In genomic region chr11:71224614-71225013, GRCm38 (mm10) we compare ENCODE assay signal across 13 mouse cellular contexts. TPM values are rescaled to one million over a fixed set of nuclear protein-coding genes. Genes with fewer than 3 reads are reported as not detected.
DNase-seq lines count a peak whose midpoint lies in the region; ATAC-seq and TF ChIP-seq lines count a peak whose summit lies in the region.
"Had no signal": no experiment of that assay in that cellular context is flagged by ENCODE, and none has a peak within 500 bp of the region (broad histone marks: within the 10 kb centered on the region; RNA-seq: fewer than 3 reads in every experiment).

No protein-coding gene starts in this region.

- H3K4me3 ChIP-seq in hindbrain, postnatal 0 days (ENCODE audit: low read length) = no peak overlapping the region
- no peak overlapping the region for H3K4me3 ChIP-seq in hindbrain, embryonic 14.5 days (replicated peaks; ENCODE audit: low read length)
- no peak overlapping the region for H3K4me3 ChIP-seq in lung, embryonic 14.5 days (ENCODE audit: low read depth, low read length)
- H3K4me3 ChIP-seq: embryonic facial prominence, embryonic 15.5 days; limb, embryonic 12.5 days had no signal

- no peaks in the 10 kb centered on the region for H3K9me3 ChIP-seq in hindbrain, postnatal 0 days (ENCODE audit: low read length)
- no peaks in the 10 kb centered on the region for H3K9me3 ChIP-seq in hindbrain, embryonic 14.5 days (ENCODE audit: control insufficient read depth, low read length)
- H3K9me3 ChIP-seq in lung, embryonic 14.5 days (ENCODE audit: low read depth, low read length) = no peaks in the 10 kb centered on the region
- H3K9me3 ChIP-seq: embryonic facial prominence, embryonic 15.5 days; limb, embryonic 12.5 days had no signal

- WGBS in hindbrain, postnatal 0 days = 75% methylated on average over 2 of the region's 2 CpGs
- 79% methylated on average over 2 of the region's 2 CpGs for WGBS in hindbrain, embryonic 14.5 days
- WGBS in lung, embryonic 14.5 days = 68% methylated on average over 2 of the region's 2 CpGs

- no peaks in the 10 kb centered on the region for H3K4me1 ChIP-seq in hindbrain, postnatal 0 days (ENCODE audit: insufficient read depth, low read length)
- H3K4me1 ChIP-seq in hindbrain, embryonic 14.5 days (replicated peaks; ENCODE audit: control insufficient read depth, insufficient read depth, low read length) = no peaks in the 10 kb centered on the region
- no peaks in the 10 kb centered on the region for H3K4me1 ChIP-seq in lung, embryonic 14.5 days (ENCODE audit: insufficient read depth)
- H3K4me1 ChIP-seq: embryonic facial prominence, embryonic 15.5 days; limb, embryonic 12.5 days had no signal

- H3K36me3 ChIP-seq in hindbrain, postnatal 0 days (ENCODE audit: insufficient read depth, low read length) = no peaks in the 10 kb centered on the region
- no peaks in the 10 kb centered on the region for H3K36me3 ChIP-seq in hindbrain, embryonic 14.5 days (replicated peaks; ENCODE audit: control insufficient read depth, insufficient read depth)
- no peaks in the 10 kb centered on the region for H3K36me3 ChIP-seq in lung, embryonic 14.5 days (ENCODE audit: insufficient read depth)
- H3K36me3 ChIP-seq: embryonic facial prominence, embryonic 15.5 days; limb, embryonic 12.5 days had no signal

- no peak overlapping the region for H3K4me2 ChIP-seq in hindbrain, postnatal 0 days (ENCODE audit: low read depth, low read length)
- H3K4me2 ChIP-seq in hindbrain, embryonic 14.5 days (replicated peaks) = no peak overlapping the region
- H3K4me2 ChIP-seq in lung, embryonic 14.5 days = no peak overlapping the region
- H3K4me2 ChIP-seq: embryonic facial prominence, embryonic 15.5 days; limb, embryonic 12.5 days; midbrain, embryonic 11.5 days had no signal

- no peaks in the 10 kb centered on the region for H3K27me3 ChIP-seq in hindbrain, postnatal 0 days (ENCODE audit: insufficient read depth, low read length)
- no peaks in the 10 kb centered on the region for H3K27me3 ChIP-seq in hindbrain, embryonic 14.5 days (ENCODE audit: control insufficient read depth, insufficient read depth, low read length)
- H3K27me3 ChIP-seq in lung, embryonic 14.5 days (ENCODE audit: insufficient read depth, low read length) = no peaks in the 10 kb centered on the region
- H3K27me3 ChIP-seq: embryonic facial prominence, embryonic 15.5 days; limb, embryonic 12.5 days had no signal

- no peak for DNase-seq in hindbrain, postnatal 0 days (ENCODE audit: low spot score)
- no peak for DNase-seq in hindbrain, embryonic 14.5 days (ENCODE audit: low spot score)
- DNase-seq in lung, embryonic 14.5 days = no peak
- no peak for DNase-seq in lung, adult 18-20 months
- DNase-seq in adrenal gland, postnatal 36 days = peak; percentile 53 to 54
- DNase-seq in spleen, postnatal 14 days (ENCODE audit: low spot score in 2 of 2) = no peak

- H3K9ac ChIP-seq in hindbrain, postnatal 0 days (replicated peaks; ENCODE audit: low read length) = no peak overlapping the region
- H3K9ac ChIP-seq in hindbrain, embryonic 14.5 days = no peak overlapping the region
- H3K9ac ChIP-seq in lung, embryonic 14.5 days = no peak overlapping the region
- H3K9ac ChIP-seq: embryonic facial prominence, embryonic 15.5 days; limb, embryonic 12.5 days had no signal

- no peak for ATAC-seq in hindbrain, postnatal 0 days
- no peak for ATAC-seq in hindbrain, embryonic 14.5 days (ENCODE audit: low FRiP score)
- ATAC-seq in lung, embryonic 14.5 days (ENCODE audit: insufficient read depth) = no peak
- ATAC-seq in megakaryocyte, adult 5-6 weeks (ENCODE audit: poor library complexity, severe bottlenecking) = peak; percentile 90
- ATAC-seq in activated CD4-positive, CD25-positive, alpha-beta regulatory T cell, adult 4 months = no peak

- peak; percentile 30; the same call in 1 of the 2 replicates for TF ChIP-seq CTCF in hindbrain, postnatal 0 days (IDR thresholded peaks at IDR 0.05; ENCODE audit: low read depth)
- TF ChIP-seq CTCF in lung, embryonic 14.5 days (IDR thresholded peaks at IDR 0.05; ENCODE audit: low read depth) = 0 out of 2 replicates have a peak, but pooled peaks have one; percentile 19

- no peak overlapping the region for H3K27ac ChIP-seq in hindbrain, postnatal 0 days
- H3K27ac ChIP-seq in hindbrain, embryonic 14.5 days = no peak overlapping the region
- H3K27ac ChIP-seq in lung, embryonic 14.5 days (ENCODE audit: low read depth) = no peak overlapping the region
- H3K27ac ChIP-seq: embryonic facial prominence, embryonic 15.5 days; limb, embryonic 12.5 days had no signal

RNA-seq across cellular contexts. Expression of gene Nlrp1b, which starts 5.9 kb away (rescaled TPM):
- 0.05 and 0.07 TPM in 2 replicates for total RNA-seq in hindbrain, postnatal 0 days (2014; rRNA removed)
- not detected in 2 replicates for polyA plus RNA-seq in hindbrain, postnatal 0 days (2015; fragmentation: Nextera tagmentation; extraction: Ambion mirVana)
- polyA plus RNA-seq in hindbrain, embryonic 14.5 days (2014; fragmentation: Nextera tagmentation; extraction: Ambion mirVana) = not detected in 2 replicates
- 0.05 TPM in 2 replicates for polyA plus RNA-seq in lung, embryonic 14.5 days (2014; fragmentation: Nextera tagmentation; extraction: Ambion mirVana)
- total RNA-seq in adrenal gland, postnatal 36 days (2021) = under 1 TPM; 0.30 TPM
- total RNA-seq in megakaryocyte, adult 5-6 weeks (2015) = 4.1 and 5.6 TPM in 2 replicates
- 5.5 and 9.8 TPM in 2 replicates for total RNA-seq in megakaryocyte, adult 5-6 weeks (2017)
- 1 to 10 TPM; 1.1 to 3.7 TPM for polyA plus RNA-seq in activated CD4-positive, CD25-positive, alpha-beta regulatory T cell, adult 4 months (2017; shearing (Covaris generic))
- total RNA-seq: MEL had no signal
- polyA plus RNA-seq: limb, embryonic 12.5 days; midbrain, embryonic 11.5 days; neural tube, embryonic 14.5 days had no signal

Comparison
In these comparisons a context has a peak if more than half of its experiments do, and no peak if none do; other contexts are left out.
1. DNase-seq: peak in adrenal gland, postnatal 36 days (2 of 2); none in hindbrain, postnatal 0 days (single experiment), hindbrain, embryonic 14.5 days (single experiment), lung, embryonic 14.5 days (single experiment), lung, adult 18-20 months (0 of 2) and spleen, postnatal 14 days (0 of 2).